Mouse (Mus musculus) lung, postnatal 36 days (tissue): Measurements from ENCODE around the gene Syndig1.
A peak's percentile ranks its signal among the peaks of the same experiment; 100 is the strongest.

Experiments
- DNase-seq: peaks from one replicate; pipeline ENCODE4 v3.0.0; 2022; ENCODE audit warnings: mixed read lengths

Syndig1 gene

DNA sequence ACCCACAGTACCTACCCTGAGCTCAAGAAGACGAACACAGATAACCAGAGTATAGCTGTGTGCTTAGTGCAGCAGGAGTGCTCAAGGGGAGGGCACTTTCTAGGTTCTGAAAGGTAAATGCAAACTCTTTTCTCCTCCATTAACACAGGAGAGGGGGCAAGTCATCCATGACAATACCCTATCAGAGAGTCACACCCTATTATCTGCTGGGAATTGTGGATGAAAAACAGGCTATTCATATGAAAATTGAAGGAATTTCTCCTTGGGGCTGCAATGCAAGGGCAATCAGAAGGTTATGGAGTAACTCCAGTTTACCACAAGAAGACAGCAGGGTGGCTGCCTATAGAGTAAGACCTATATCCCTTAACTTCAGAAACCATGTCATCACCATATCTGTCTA is 154.1 kb downstream of the Syndig1 start:
- DNase-seq: no peak

DNA sequence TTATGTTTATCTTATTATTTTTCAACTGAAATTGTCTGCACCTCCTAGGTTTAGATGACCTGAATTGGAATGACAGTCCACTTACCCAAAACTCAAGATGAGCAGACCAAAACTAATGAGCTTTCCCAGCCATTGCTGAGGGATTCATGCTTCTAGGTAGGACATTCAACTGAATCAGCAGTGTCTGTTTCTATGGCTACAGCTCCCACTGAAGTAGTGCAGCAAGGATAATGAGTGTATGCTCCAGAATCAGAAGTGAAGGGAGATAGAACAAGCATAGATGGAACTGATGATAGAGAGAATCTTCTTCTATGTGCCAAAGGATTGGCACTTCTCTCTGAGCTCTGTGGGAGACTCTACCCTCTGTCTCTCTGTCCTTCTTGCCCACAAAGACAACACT is 158.6 kb downstream of the Syndig1 start:
- no peak for DNase-seq

DNA sequence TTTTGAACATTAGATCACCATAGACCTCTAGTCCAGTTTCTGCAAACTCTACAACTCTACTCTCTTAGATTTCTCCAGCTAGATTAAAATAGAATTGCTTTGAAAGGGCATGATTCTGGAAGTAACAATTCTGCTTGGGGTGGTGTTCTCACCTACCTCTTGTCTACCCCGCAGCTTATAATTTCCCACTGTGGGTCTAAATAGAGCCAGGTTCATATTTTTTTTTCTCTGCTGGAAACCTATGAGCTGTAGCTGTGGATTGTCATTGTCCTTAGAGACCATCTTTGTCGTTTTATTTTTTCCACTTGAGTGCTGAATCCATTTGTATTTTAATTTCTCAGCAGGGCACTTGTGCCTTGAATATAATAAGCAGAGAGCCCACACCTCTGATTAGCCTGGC is 162.5 kb downstream of the Syndig1 start:
- no peak for DNase-seq

DNA sequence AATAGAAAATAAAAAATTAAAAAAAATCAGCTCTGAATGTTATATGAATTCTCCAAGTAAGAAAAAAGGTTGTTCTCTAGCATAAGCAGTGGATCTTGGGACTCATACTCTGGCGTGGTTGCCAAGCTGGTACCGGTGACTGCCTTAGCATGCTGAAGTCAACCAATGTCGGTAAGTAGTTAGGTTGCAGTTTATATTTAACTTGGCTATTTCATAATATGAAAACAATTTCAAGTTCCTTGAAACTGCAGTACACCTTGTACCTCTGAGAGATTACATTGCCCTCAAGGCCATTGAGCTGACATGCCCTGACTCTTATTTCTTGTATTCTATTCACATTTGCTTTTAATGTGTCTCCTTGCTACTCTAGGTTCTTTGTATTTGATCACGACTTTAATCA is 163.9 kb downstream of the Syndig1 start:
- DNase-seq: peak; percentile 24

DNA sequence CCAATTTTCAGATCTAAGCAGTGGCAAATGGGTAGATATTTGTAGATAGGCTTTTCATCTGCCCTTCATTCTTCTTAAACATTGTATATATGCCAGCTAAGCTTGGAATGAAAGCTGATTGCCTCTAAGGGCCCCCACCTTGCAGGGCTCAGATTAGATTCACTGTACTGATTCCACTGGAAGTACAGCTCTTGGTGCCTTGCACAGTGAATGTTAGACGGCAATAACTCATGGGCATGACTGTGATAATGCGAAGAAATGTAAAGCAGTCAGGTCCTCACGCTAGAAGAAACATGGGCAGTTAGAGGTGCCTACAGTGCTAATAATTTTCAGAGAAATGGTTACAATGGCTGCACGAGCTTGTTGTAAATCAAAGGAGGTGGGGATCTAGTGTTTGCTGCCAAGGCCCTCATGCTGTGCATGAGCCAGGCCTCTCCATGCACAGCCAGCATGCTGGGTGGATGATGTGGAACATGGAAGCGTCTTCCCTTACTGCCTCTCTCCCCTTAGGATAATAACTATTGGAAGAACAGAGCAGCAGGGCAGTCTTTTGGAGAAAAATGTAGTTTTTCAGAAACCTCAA is 167.5 kb downstream of the Syndig1 start:
- DNase-seq: no peak

DNA sequence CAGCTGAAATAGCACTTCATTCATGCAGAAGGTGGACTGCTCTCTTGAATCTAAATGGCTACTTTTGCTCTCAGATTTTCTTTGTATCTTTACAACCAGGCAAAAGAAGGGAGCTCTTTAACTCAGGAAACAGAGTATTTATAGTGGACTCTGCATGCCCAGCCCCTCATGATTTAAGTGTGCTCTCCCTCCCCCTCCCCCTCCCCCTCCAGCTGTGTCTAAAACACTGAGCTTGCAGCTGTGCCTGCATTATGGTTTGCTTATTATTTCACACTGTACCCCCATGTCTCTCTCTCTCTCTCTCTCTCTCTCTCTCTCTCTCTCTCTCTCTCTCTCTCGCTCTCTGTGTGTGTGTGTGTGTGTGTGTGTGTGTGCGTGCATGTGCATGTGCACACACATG is 168.6 kb downstream of the Syndig1 start:
- DNase-seq: no peak

DNA sequence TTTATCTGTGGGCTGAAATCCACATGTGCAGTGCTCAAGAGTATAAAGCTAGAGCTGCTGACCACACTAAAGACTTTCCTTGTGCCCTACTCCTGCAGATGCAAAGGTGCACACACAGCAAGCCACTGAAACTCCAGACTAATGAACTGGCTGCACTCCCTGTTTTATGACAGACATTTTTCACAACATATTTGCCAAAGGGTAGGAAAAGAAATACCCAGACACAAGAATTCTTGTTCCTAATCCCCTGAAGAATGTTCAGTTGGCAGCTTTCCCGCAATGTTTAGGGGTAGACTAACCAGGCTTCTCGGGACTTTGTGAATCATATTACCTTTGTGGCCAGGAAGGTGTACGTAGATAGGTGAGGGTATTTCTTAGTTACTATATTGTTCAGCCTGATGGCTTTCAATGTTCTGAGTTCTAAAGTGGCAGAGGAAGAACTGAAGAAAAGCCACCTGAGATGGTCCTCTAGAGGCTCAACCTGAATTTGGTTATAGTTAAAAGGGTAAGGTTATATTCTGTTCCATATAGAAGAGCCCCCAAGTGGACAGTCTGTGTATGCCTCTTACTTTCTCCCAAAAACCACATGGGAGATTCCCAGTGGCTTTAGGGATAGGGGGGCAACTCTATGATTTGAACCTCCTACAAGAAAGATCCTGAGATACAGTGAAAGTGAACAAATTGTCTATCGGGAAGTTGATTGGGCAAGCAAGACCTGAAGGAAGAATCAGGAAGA is 169.5 kb downstream of the Syndig1 start:
- no peak for DNase-seq

DNA sequence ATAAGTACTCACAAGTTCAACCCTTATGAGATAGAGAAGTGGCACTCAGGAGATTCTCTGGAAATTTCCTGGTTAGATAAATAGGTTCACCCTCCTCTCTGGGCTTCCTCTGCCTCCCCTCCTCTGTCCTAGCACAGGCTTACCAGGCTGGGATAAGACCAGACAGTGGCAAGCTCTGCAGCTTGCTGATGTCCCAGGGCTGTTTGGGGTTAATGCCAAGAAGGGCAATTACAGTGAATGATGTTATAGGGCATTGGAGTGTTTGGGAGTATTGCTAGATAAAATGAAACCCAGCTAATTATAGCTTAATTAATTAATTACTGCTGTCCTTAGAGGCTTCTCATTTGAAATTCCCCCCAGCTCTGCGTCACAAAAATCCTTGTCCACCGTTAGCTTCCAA is 171.6 kb downstream of the Syndig1 start:
- no peak for DNase-seq

DNA sequence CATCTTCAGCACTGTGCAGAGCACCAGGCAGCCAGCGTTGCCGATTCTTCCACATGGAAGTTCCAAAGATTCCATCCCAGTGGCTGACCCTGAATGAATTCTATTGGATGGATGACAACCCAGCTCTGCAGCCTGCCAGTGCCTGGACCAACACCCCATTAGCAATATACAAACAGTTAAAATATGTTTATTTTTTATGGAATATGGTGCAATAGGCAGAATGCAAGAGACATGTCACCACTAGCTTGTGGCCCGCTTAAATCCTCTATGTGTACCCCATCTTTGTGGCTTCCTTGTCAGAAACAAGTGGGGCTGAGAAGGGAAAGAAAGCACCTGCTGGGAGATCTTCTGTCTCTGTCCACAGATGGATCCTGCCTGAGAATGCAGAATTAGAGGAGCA is 174.5 kb downstream of the Syndig1 start:
- DNase-seq: no peak

DNA sequence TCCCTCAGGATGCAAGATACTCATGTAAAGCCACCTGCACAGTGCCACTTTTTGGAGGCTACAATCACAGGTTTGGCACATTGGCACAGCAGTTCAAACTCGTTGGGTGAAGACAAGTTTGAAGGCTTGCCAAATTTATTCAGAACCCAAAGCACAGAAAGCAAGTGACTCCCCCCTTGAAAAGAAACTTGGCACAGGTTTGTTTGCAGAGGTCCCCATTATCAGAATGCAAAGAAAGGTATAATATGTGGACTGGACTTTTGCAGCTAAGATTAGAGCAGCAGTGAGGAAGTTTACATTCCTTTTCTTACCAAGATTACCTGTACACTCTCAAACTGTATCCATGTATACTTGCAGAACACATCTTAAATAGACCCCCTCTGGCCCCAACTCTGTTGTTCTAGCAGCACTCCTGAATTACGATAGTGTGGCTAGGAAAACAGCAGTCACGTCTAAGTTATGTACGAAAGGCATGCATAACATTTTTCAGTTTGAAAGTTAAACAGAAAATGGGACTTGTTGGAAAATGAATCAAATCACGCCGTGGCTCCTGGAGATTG is 183.9 kb downstream of the Syndig1 start:
- DNase-seq: peak; percentile 7

DNA sequence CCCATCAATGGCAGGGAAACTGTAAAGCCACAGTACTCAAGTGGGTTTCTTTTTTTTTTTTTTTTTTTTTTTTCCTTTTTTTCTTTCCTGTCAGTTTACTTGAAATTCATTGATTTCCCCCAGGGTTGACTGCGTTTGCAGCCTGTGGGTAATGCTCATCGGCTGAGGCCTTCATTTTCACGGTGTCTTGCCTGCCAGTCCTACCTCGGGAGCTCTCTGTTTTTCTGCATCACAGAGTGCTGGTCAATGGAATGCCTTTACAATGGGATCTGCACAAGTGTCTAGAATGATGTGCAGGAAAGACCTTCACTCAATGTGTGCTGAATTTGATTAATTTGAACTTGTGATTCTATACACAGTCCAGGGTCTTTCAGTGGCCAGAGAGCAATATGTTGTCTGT is 184.8 kb downstream of the Syndig1 start:
- no peak for DNase-seq

DNA sequence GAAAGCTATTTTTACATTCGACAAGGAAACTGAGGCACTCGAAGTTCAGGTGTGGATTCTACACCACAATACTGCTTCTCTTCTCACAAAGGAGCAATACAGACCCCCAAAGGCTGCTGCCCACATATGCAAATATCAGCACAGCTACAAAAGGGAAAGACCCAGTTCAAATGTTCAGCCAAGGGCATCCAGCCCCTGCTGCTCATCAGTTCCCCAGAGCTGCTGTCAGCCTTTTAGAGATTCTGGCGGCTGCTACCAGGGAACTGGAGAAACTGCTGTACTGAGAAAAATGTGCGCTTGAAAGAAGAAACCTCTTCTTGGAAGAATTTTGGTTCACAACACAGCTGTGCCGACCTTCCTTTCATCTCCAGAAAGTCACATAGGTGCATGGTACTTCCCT is 187.3 kb downstream of the Syndig1 start:
- DNase-seq: no peak

DNA sequence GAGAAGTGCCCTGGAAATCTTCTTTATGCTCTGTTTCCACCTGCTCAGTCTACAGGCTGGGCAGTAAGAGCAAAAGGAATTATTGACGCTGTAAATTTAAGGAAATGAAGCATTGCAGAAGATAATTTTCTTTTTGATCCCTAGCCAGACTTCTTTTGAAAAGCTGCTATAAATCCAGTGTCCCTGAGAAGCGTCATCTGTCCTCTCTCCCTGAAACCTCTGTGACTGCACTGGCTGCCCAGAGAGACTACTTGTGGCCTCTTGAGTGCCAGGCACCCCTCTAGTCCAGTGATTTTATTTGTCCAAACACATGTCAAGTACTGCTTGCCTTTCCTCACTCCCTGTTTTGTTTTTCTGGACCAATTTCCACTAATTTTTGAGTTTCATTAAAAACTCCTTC is 191.7 kb downstream of the Syndig1 start:
- DNase-seq: no peak

DNA sequence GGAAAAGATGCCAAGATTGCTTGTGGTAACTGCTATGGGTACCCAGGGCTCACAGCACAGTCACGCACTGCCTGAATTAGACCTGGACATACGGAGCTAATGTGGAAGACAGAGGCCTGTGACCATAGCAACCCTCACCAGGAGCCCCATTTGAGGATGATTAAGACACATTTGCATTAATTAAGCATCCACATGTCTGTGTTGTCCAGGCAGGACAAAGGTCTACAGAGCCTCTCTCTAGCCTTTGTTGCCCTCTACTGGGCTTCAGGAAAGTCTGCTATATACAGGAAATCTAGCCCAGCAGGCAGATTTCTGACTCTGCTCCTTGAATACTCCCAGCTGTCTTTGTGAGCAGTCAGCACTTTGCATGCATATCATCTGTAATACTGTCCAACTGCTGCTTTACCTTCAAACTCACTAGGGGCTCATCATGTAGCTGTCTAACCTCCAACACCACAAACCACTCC is 194.9 kb downstream of the Syndig1 start:
- DNase-seq: no peak

DNA sequence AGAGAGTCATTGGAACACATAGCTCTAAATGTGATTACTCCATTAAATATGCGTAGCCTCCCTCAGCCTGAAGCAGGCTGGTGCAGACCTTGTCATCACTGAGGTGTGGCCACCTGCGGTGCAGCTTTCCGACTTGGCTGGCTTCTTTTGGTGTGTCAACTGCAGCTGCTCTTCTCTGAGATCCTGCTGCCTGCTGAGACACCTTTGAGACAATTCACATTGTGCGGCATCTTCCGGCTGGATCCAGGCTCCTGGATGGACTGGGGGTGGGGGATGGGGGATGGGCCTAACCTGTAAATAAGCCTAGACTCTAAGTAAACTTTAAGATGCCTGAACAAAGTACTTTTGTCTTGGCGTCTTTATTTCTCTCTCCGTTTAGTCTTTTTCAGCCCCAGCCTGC is 214.5 kb downstream of the Syndig1 start:
- DNase-seq: no peak
